Mouse (Mus musculus) lung, postnatal 0 days (tissue): ENCODE measurements around the gene Marveld1.

ENCODE experiments used
- CTCF ChIP-seq: IDR thresholded peaks from 2 replicates; pipeline ENCODE4 v1.5.1; 2016; ENCODE audit warnings: antibody characterized with exemption, mild to moderate bottlenecking
- EP300 ChIP-seq: IDR thresholded peaks from 2 replicates; pipeline ENCODE4 v1.6.1; 2016; ENCODE audit warnings: antibody characterized with exemption, mild to moderate bottlenecking, control low read depth

- TF ChIP-seq CTCF: no peak
- TF ChIP-seq EP300: no peak
Observed at GRCm38 (mm10) chr19:42118142-42118541, 29.1 kb upstream of the Marveld1 start.
